24 mouse cellular contexts compared by ENCODE assay signal in genomic region chr3:121916802-121917532, GRCm38 (mm10). TPM values are rescaled to one million over a fixed set of nuclear protein-coding genes. Genes with fewer than 3 reads are reported as not detected.
DNase-seq lines count a peak whose midpoint lies in the region; ATAC-seq lines count a peak whose summit lies in the region.
"Had no signal": no experiment of that assay in that cellular context is flagged by ENCODE, and none has a peak within 500 bp of the region (broad histone marks: within the 10 kb centered on the region; RNA-seq: fewer than 3 reads in every experiment).

No protein-coding gene starts in this region.

- H3K4me3 ChIP-seq in heart, embryonic 10.5 days: no peak overlapping the region
- no peak overlapping the region for H3K4me3 ChIP-seq in brown adipose tissue, adult 24 weeks (ENCODE audit: insufficient read depth, low read depth, low read length)
- no peak overlapping the region for H3K4me3 ChIP-seq in limb, embryonic 10.5 days
- no peak overlapping the region for H3K4me3 ChIP-seq in liver, embryonic 15.5 days (replicated peaks)
- H3K4me3 ChIP-seq: forebrain, embryonic 12.5 days; hindbrain, embryonic 10.5 days; kidney, embryonic 15.5 days; limb, embryonic 15.5 days had no signal

- no peaks in the 10 kb centered on the region for H3K36me3 ChIP-seq in heart, embryonic 10.5 days
- H3K36me3 ChIP-seq in limb, embryonic 10.5 days: no peaks in the 10 kb centered on the region
- no peaks in the 10 kb centered on the region for H3K36me3 ChIP-seq in liver, embryonic 15.5 days (replicated peaks)
- H3K36me3 ChIP-seq: forebrain, embryonic 12.5 days; G1E; hindbrain, embryonic 10.5 days; kidney, embryonic 15.5 days; limb, embryonic 15.5 days had no signal

- no peak overlapping the region for H3K9ac ChIP-seq in liver, embryonic 15.5 days
- H3K9ac ChIP-seq: forebrain, embryonic 12.5 days; kidney, embryonic 15.5 days; limb, embryonic 15.5 days had no signal

- H3K4me2 ChIP-seq in liver, embryonic 15.5 days: peak overlapping the region; percentile 32; the same call in 1 of the 2 replicates
- H3K4me2 ChIP-seq: forebrain, embryonic 12.5 days; kidney, embryonic 15.5 days; limb, embryonic 15.5 days had no signal

- H3K27ac ChIP-seq in heart, embryonic 10.5 days: peak overlapping the region; percentile 73; the same call in 1 of the 2 replicates
- H3K27ac ChIP-seq in brown adipose tissue, adult 24 weeks (replicated peaks; ENCODE audit: low read depth, low read length): peak overlapping the region; percentile 61
- H3K27ac ChIP-seq in limb, embryonic 10.5 days: peak overlapping the region; percentile 19; the same call in 1 of the 2 replicates
- H3K27ac ChIP-seq in liver, embryonic 15.5 days (replicated peaks): peak overlapping the region; percentile 39
- H3K27ac ChIP-seq: forebrain, embryonic 12.5 days; hindbrain, embryonic 10.5 days; kidney, embryonic 15.5 days; limb, embryonic 15.5 days had no signal

- H3K4me1 ChIP-seq in heart, embryonic 10.5 days: peaks cover 15% of the 10 kb centered on the region
- H3K4me1 ChIP-seq in brown adipose tissue, adult 24 weeks (ENCODE audit: control insufficient read depth, insufficient read depth, insufficient read length, low read length): peaks cover 31% of the 10 kb centered on the region
- H3K4me1 ChIP-seq in limb, embryonic 10.5 days: peaks cover 6% of the 10 kb centered on the region
- peaks cover 16% of the 10 kb centered on the region for H3K4me1 ChIP-seq in liver, embryonic 15.5 days (replicated peaks)
- H3K4me1 ChIP-seq: forebrain, embryonic 12.5 days; hindbrain, embryonic 10.5 days; limb, embryonic 15.5 days had no signal

- ATAC-seq in liver, embryonic 15.5 days (ENCODE audit: insufficient read depth): peak; percentile 85
- no peak for ATAC-seq in CD4-positive, CD25-positive, alpha-beta regulatory T cell, adult 4 months
- ATAC-seq: activated CD4-positive, CD25-positive, alpha-beta regulatory T cell, adult 4 months; hindbrain, embryonic 16.5 days; intestine, embryonic 16.5 days had no signal

- no peak for DNase-seq in heart, embryonic 10.5 days (ENCODE audit: low spot score)
- DNase-seq in heart, postnatal 36 days: no peak
- no peak for DNase-seq in limb, embryonic 10.5 days (ENCODE audit: low spot score)
- DNase-seq in left cerebral cortex, adult 18-20 months (ENCODE audit: low spot score in 2 of 2): no peak
- no peak for DNase-seq in cerebellum, postnatal 14 days
- DNase-seq: adrenal gland, adult 8-10 months; cerebellum, adult 11 months; cerebellum, adult 9-11 months; kidney, postnatal 36 days; lung, postnatal 10 days; midbrain, embryonic 14.5 days; thymus, adult 2 months had no signal

- no peaks in the 10 kb centered on the region for H3K9me3 ChIP-seq in heart, embryonic 10.5 days
- no peaks in the 10 kb centered on the region for H3K9me3 ChIP-seq in limb, embryonic 10.5 days (replicated peaks)
- H3K9me3 ChIP-seq in liver, embryonic 15.5 days (replicated peaks): no peaks in the 10 kb centered on the region
- H3K9me3 ChIP-seq: forebrain, embryonic 12.5 days; G1E; hindbrain, embryonic 10.5 days; kidney, embryonic 15.5 days; limb, embryonic 15.5 days had no signal

- 70% methylated on average over 5 of the region's 5 CpGs for WGBS in heart, embryonic 10.5 days
- 90% methylated on average over 5 of the region's 5 CpGs for WGBS in limb, embryonic 10.5 days
- WGBS in liver, embryonic 15.5 days (ENCODE audit: insufficient replicate concordance): 30% methylated on average over 5 of the region's 5 CpGs

- intact Hi-C loops in heart, postnatal 36 days (cut with DNase I): no loop called here

- no peaks in the 10 kb centered on the region for H3K27me3 ChIP-seq in heart, embryonic 10.5 days (ENCODE audit: insufficient read depth, poor library complexity, severe bottlenecking)
- H3K27me3 ChIP-seq in limb, embryonic 10.5 days (ENCODE audit: low read depth, poor library complexity, severe bottlenecking): no peaks in the 10 kb centered on the region
- no peaks in the 10 kb centered on the region for H3K27me3 ChIP-seq in liver, embryonic 15.5 days
- H3K27me3 ChIP-seq: CH12.LX; forebrain, embryonic 12.5 days; kidney, embryonic 15.5 days; limb, embryonic 15.5 days had no signal

RNA-seq across cellular contexts. Expression of gene Arhgap29, which starts 35.4 kb away (rescaled TPM):
- polyA plus RNA-seq in heart, embryonic 10.5 days (2016; fragmentation: Nextera tagmentation; extraction: Ambion mirVana): 68.3 and 92.7 TPM in 2 replicates
- 10 to 100 TPM; 53.9 to 54.3 TPM for total RNA-seq in heart, postnatal 36 days (2021)
- polyA plus RNA-seq in brown adipose tissue, adult 24 weeks (2012; ENCODE audit: insufficient read depth, insufficient read length, missing spikeins): 73.7 and 81.7 TPM in 2 replicates
- polyA plus RNA-seq in limb, embryonic 10.5 days (2016; fragmentation: Nextera tagmentation; extraction: Ambion mirVana): 32.0 and 39.7 TPM in 2 replicates
- 5.4 and 5.5 TPM in 2 replicates for polyA plus RNA-seq in liver, embryonic 15.5 days (2015; fragmentation: Nextera tagmentation; extraction: Ambion mirVana)
- 10 to 100 TPM; 20.7 to 24.6 TPM for total RNA-seq in left cerebral cortex, adult 18-20 months (2021)
- polyA plus RNA-seq in CD4-positive, CD25-positive, alpha-beta regulatory T cell, adult 4 months (2017; shearing (Covaris generic)): under 1 TPM; 0.92 to 0.94 TPM

Comparison
In these comparisons a context has a peak if more than half of its experiments do, and no peak if none do; other contexts are left out.
1. H3K27ac ChIP-seq: peak in every context shown above with its lines; median percentile 73 in heart, embryonic 10.5 days; 61 in brown adipose tissue, adult 24 weeks; 39 in liver, embryonic 15.5 days; 19 in limb, embryonic 10.5 days.